Mouse (Mus musculus): Measurements from ENCODE around the gene Pik3r1. TPM values are rescaled to one million over a fixed set of nuclear protein-coding genes. Genes with fewer than 3 reads are reported as not detected.
A peak's percentile ranks its signal among the peaks of the same experiment; 100 is the strongest.

Pik3r1 gene
- polyA plus RNA-seq, 1 experiment from 2014 or later: 38.8 TPM

DNA sequence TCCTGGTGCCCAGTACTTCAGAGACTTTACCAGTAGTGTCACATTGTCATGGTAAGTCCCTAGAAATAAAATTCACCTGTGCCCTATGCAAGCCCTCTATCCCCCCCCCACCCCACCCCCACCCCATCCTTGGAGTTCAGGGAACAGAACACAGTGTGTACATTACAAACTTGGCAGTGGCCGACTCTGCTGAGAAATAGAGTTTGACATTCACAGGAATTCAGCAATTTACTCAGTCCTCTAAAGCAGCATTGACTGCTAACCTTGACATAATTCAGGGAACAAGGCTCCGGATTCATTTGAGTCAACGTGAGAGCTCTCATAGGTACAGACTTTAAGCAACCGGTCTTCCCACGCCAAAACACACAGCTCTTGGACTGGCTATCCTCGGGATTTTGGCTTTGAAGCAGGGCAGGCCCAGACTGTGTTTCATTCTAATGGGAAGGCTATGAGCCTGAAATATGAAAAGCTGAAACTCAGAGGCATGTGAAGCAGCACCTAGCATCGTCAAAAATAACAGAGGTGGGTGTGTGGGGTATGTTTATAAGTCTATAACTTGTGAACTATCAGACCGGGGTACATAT is 21.9 kb downstream of the Pik3r1 start:
- no peak for ATAC-seq (ENCODE audit: insufficient number of reproducible peaks, insufficient read depth, low FRiP score, low TSS enrichment, low read depth)
- no peak overlapping the region for H3K9ac ChIP-seq
- H3K4me1 ChIP-seq: peaks cover 13% of the 10 kb centered on the region; the same call in 1 of the 2 replicates
- H3K36me3 ChIP-seq: no peaks in the 10 kb centered on the region
- WGBS: 75% methylated on average over 8 of the region's 8 CpGs
- no peak overlapping the region for H3K4me3 ChIP-seq
- H3K4me2 ChIP-seq: no peak overlapping the region
- no peaks in the 10 kb centered on the region for H3K9me3 ChIP-seq
- H3K27me3 ChIP-seq: no peaks in the 10 kb centered on the region
- no peak overlapping the region for H3K27ac ChIP-seq

DNA sequence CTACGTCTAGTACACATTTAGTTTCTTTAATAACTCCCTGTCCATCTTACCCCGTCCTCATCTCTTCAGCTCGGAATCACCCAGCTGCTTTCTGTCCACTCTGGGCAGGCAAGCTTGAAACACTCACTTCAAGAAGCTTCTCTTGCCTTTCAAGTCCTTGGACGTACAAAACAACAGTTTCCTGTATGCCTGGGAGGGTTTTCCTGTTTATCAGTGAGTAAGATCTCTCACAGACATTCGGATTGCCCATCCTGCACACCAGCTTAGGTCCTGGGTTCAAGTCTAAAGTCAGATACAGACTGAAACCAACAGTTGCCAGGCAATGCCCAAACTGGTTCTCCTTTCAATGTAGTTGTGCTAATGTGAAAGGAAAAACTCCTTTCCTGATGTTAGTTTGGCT is 23.1 kb downstream of the Pik3r1 start:
- no peak overlapping the region for H3K4me3 ChIP-seq
- WGBS: 63% methylated on average over 5 of the region's 5 CpGs
- H3K4me1 ChIP-seq: peaks cover 14% of the 10 kb centered on the region; the same call in 1 of the 2 replicates
- no peaks in the 10 kb centered on the region for H3K9me3 ChIP-seq
- no peaks in the 10 kb centered on the region for H3K36me3 ChIP-seq
- no peak overlapping the region for H3K4me2 ChIP-seq
- no peak for ATAC-seq (ENCODE audit: insufficient number of reproducible peaks, insufficient read depth, low FRiP score, low TSS enrichment, low read depth)
- H3K27me3 ChIP-seq: no peaks in the 10 kb centered on the region
- H3K27ac ChIP-seq: no peak overlapping the region
- H3K9ac ChIP-seq: no peak overlapping the region

DNA sequence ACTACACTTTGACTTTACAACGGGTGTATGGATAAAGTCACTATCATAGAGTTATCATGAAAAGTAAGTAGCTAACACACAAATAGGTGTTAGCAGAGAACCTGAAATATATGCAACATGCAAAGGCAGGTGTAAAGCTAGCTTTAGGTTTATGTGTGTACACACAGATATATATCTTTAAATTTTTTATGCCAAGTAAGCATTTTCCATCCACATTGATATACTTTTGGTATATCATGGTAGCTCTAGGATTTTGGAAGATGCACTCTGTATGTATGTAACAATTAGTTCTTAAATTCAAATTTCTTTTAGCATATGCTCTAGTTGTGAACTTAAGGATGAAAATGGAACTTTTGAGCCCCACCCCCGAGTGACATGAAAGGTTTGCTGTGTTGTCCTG is 24.0 kb downstream of the Pik3r1 start:
- peaks cover 15% of the 10 kb centered on the region; the same call in 1 of the 2 replicates for H3K4me1 ChIP-seq
- H3K36me3 ChIP-seq: no peaks in the 10 kb centered on the region
- H3K27ac ChIP-seq: no peak overlapping the region
- ATAC-seq (ENCODE audit: insufficient number of reproducible peaks, insufficient read depth, low FRiP score, low TSS enrichment, low read depth): no peak
- WGBS: 81% methylated on average over 2 of the region's 2 CpGs
- no peaks in the 10 kb centered on the region for H3K9me3 ChIP-seq
- no peak overlapping the region for H3K9ac ChIP-seq
- H3K4me3 ChIP-seq: no peak overlapping the region
- H3K27me3 ChIP-seq: no peaks in the 10 kb centered on the region
- no peak overlapping the region for H3K4me2 ChIP-seq

DNA sequence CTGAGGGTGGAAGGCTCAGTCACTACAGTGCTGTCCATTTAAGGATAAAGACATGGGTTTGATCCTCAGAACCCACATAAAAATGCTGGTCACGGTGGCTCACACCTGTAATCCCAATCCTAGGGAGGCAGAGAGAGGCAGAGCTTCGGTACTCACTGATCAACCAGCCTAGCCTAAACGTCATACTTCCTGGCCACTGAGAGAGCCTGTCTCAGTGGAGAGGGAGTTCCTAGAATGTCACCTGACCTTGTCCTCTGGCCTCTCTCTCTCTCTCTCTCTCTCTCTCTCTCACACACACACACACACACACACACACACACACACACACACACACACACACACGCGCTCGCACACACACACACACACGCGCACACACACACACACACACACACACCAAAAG is 24.8 kb downstream of the Pik3r1 start:
- no peak for ATAC-seq (ENCODE audit: insufficient number of reproducible peaks, insufficient read depth, low FRiP score, low TSS enrichment, low read depth)
- H3K9ac ChIP-seq: no peak overlapping the region
- no peak overlapping the region for H3K4me3 ChIP-seq
- no peaks in the 10 kb centered on the region for H3K36me3 ChIP-seq
- H3K27me3 ChIP-seq: no peaks in the 10 kb centered on the region
- H3K4me1 ChIP-seq: peaks cover 19% of the 10 kb centered on the region
- H3K9me3 ChIP-seq: no peaks in the 10 kb centered on the region
- WGBS: 68% methylated on average over 8 of the region's 8 CpGs
- peak overlapping the region; percentile 48; the same call in 1 of the 2 replicates for H3K27ac ChIP-seq
- no peak overlapping the region for H3K4me2 ChIP-seq

DNA sequence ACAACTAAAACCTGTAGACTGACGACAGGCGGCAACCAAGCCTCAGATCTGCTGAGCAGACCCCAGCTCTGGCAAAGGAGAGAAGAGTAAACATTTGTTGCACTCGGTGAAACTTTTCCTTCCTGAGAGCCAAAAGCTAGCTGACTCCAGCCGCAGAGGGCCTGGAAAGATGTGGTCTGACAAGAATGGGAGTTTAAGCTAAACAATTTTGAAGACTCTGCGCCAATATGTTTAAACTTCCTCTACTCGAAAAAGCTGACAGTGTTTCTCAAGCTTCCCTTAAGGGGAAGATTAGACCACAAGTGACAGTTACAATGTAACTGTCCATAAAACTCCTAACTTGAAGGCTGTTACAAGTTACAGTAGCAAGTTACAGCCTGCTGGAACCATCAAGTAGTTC is 25.4 kb downstream of the Pik3r1 start:
- ATAC-seq (ENCODE audit: insufficient number of reproducible peaks, insufficient read depth, low FRiP score, low TSS enrichment, low read depth): no peak
- no peaks in the 10 kb centered on the region for H3K36me3 ChIP-seq
- peaks cover 20% of the 10 kb centered on the region for H3K4me1 ChIP-seq
- no peak overlapping the region for H3K4me2 ChIP-seq
- no peaks in the 10 kb centered on the region for H3K27me3 ChIP-seq
- H3K27ac ChIP-seq: no peak overlapping the region
- 46% methylated on average over 6 of the region's 6 CpGs for WGBS
- no peak overlapping the region for H3K9ac ChIP-seq
- H3K9me3 ChIP-seq: no peaks in the 10 kb centered on the region
- no peak overlapping the region for H3K4me3 ChIP-seq

DNA sequence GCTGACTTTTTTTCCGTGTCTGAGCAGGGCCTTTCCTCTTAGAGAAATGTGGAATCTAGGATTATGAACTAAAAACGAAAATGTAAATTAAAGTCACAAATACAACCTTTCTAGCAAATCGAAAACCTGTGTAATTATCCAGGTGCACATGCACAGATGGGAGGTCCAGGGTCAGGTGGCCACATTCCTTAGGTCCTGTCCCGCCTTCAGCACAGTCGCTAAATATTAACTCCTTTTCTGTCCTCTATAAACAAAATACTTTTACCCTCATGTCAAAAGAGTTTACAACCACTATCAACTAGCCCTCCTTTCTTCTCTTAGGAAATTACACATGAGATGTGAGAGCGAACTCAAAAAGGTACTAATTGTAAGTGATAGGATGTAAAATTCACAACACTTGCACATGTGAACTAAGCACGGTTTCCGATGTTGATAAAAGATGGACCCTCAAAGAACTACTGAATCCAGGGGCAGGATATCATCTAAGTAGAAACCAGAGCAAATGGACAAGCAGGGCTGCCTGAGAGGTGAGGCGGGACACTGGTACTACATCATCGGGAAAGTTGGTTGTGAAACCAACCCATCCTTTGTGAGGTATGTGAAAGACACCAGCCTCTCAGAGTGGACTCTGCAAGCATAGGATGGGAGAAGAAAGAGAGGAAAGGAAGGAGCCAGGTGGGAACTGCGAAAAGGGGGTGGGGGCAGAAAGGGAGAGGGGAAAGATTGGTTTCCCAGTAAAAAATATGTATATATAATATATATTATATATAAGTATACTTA is 26.3 kb downstream of the Pik3r1 start:
- no peak overlapping the region for H3K4me3 ChIP-seq
- no peak overlapping the region for H3K27ac ChIP-seq
- H3K9me3 ChIP-seq: no peaks in the 10 kb centered on the region
- H3K4me2 ChIP-seq: no peak overlapping the region
- H3K9ac ChIP-seq: no peak overlapping the region
- peaks cover 23% of the 10 kb centered on the region for H3K4me1 ChIP-seq
- ATAC-seq (ENCODE audit: insufficient number of reproducible peaks, insufficient read depth, low FRiP score, low TSS enrichment, low read depth): no peak
- no peaks in the 10 kb centered on the region for H3K27me3 ChIP-seq
- no peaks in the 10 kb centered on the region for H3K36me3 ChIP-seq
- WGBS: 83% methylated on average over 11 of the region's 11 CpGs

DNA sequence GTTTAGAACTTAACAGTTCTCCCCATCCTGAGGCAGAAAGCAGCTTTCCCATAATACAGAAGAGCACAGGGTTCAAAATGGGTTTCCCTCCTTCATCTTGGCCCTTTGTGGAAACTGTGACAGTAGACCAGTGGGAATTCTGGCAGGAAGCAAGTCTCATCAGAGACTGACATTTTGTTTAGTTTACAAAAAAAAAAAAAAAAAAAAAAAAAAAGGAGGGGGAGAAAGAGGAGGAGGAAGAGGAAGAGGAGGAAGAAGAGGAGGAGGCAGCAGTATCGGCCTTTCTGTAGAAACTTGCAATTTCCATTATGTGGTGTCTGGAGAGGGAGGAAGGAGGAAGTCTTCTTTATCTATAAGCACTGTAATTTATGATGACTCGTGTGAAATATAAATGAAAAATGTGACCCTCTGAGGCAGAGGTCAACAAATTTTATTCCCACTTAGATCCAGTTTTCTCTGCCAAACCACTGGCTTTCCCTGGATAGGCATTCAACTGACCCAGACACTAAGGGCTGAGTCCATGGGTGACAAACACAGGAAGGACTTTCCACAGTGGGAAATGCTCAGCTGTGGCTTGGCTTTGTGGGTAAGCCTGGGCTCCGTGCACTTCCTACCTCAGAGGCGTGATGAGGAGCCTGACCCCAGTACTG is 28.2 kb downstream of the Pik3r1 start:
- H3K27me3 ChIP-seq: no peaks in the 10 kb centered on the region

DNA sequence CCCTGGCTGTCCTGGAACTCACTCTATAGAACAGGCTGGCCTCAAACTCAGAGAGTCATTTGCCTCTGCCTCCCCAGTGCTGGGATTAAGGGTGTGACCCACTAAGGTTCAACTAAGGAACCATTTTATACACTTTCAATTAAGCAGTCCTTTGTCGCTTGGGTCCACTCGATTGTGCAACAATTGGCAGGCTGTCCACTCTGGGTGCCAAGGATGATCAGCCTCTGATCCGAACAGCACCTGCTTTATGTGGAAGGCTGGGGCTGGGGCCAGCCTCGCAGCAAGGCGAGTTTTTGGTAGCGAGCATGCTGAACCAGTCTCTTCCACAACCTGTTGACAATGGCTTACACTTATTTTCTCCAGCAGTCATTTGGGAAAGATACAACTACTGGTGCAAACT is 29.2 kb downstream of the Pik3r1 start:
- Histone ChIP-seq H3K9me3 (no peaks in the 10 kb centered on the region), H3K4me1 (peaks cover 26% of the 10 kb centered on the region), H3K27ac (0 out of 2 replicates have a peak overlapping the region, but pooled peaks have one; percentile 28), H3K9ac (no peak overlapping the region), H3K36me3 (no peaks in the 10 kb centered on the region), H3K27me3 (no peaks in the 10 kb centered on the region), H3K4me3 (no peak overlapping the region), H3K4me2 (no peak overlapping the region)
- 89% methylated on average over 6 of the region's 6 CpGs for WGBS
- no peak for ATAC-seq (ENCODE audit: insufficient number of reproducible peaks, insufficient read depth, low FRiP score, low TSS enrichment, low read depth)

More for the DNA sequence above, 28.2 kb downstream of the Pik3r1 start:
- no peaks in the 10 kb centered on the region for H3K36me3 ChIP-seq
- H3K4me2 ChIP-seq: no peak overlapping the region
- peaks cover 27% of the 10 kb centered on the region for H3K4me1 ChIP-seq
- H3K9ac ChIP-seq: no peak overlapping the region
- WGBS: 60% methylated on average over 4 of the region's 4 CpGs
- no peak overlapping the region for H3K27ac ChIP-seq
- no peak overlapping the region for H3K4me3 ChIP-seq
- no peak for ATAC-seq (ENCODE audit: insufficient number of reproducible peaks, insufficient read depth, low FRiP score, low TSS enrichment, low read depth)
- no peaks in the 10 kb centered on the region for H3K9me3 ChIP-seq

DNA sequence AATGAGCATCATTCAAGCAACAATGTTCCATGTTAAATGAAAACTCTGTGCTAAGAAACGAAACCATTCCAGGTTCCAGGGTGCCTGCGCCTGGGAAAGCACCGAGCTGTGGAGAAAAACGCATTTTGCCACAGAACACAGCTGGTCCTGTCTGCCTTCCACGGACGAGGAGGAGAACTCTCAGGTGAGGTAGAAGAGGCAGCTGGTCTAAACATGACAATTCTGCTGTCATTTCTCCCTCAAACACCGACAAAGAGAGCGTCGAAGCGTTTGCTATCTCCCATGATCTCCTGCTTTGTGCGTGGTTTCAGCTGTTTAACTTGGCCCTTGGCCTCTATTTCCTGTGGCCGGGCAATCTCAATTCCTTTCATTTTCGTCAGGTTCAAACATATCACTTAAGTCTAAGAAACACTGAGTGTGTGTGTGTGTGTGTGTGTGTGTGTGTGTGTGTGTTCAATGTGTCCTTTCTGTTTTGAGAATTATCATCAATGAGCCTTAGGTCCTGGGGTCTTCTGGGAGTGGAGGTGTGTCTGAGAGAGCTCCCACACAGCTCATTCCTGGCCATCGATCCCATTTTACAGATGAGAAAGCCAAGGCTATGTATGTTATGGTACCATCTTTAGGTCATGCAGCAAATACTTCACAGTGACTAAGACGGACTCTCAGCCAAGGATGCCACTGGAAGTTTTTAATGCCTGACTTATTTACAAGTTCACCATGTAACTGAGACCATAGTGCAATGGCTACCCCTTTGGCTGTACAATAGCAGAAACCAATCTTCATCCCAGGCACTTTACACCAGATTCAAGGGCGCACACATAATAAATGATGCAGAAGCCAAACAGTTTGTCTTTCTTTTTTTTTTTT is 31.3 kb downstream of the Pik3r1 start:
- 67% methylated on average over 16 of the region's 16 CpGs for WGBS
- no peak overlapping the region for H3K4me3 ChIP-seq
- no peak overlapping the region for H3K4me2 ChIP-seq
- no peak overlapping the region for H3K27ac ChIP-seq
- no peak overlapping the region for H3K9ac ChIP-seq
- ATAC-seq (ENCODE audit: insufficient number of reproducible peaks, insufficient read depth, low FRiP score, low TSS enrichment, low read depth): no peak
- H3K27me3 ChIP-seq: no peaks in the 10 kb centered on the region
- no peaks in the 10 kb centered on the region for H3K9me3 ChIP-seq
- peaks cover 41% of the 10 kb centered on the region for H3K4me1 ChIP-seq
- H3K36me3 ChIP-seq: no peaks in the 10 kb centered on the region

DNA sequence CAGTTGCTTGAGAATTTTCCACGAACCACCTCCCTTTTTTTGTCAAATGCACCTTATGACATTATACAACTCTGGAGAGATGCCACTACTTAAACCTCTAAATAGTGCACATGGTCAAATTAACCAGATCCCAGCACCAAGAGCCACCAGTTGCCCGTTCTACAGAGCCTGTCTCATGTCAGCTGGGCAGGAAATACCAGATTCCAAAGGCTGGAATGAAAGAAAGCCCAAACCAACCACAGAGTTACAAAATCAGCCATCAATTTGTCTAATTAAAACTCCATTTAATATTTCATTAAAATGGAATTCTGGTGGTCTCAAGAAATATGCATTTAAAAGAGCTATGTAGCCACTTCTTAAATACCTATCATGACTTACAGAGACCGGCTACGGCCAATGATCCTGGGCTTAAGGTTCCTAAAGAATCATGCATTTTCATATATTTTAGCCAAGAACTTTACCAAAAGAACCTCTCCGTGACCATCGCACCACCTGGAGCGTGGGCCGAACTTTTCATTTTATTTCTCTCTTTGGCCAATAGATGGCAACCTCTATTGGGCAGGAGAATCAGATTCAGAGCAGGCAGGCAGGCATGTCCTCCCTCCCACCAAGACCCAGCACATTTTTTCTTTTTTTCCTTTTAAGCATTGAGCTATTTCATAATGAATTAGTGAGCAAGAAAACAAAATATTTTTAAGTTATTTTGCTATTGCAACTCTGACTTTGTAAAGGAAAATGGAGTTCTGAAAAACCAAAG is 32.5 kb downstream of the Pik3r1 start:
- Histone ChIP-seq H3K9ac (no peak overlapping the region), H3K27ac (no peak overlapping the region), H3K4me3 (no peak overlapping the region), H3K9me3 (no peaks in the 10 kb centered on the region), H3K27me3 (no peaks in the 10 kb centered on the region), H3K36me3 (no peaks in the 10 kb centered on the region), H3K4me1 (peaks cover 44% of the 10 kb centered on the region), H3K4me2 (no peak overlapping the region)
- no peak for ATAC-seq (ENCODE audit: insufficient number of reproducible peaks, insufficient read depth, low FRiP score, low TSS enrichment, low read depth)
- 53% methylated on average over 8 of the region's 8 CpGs for WGBS

DNA sequence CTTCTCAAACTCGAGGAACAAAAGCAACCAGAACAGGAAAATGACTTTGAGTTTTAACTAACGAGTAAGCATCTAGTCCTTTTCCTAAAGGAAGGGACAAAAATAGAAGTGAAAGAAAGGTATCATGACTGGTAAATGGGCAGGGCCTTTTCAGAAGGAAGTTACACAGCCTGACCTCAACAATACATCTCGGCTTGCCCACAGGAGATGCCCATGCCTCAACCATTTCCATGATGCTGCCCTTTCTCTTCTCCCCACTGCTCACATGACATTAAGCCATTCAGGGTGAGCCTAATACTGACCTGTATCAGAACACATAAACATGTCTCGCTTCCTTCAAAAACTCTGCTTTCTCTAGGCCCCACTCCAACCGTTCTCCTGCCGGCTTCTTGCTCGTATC is 33.8 kb downstream of the Pik3r1 start:
- no peak overlapping the region for H3K4me3 ChIP-seq
- H3K27me3 ChIP-seq: no peaks in the 10 kb centered on the region
- no peak for ATAC-seq (ENCODE audit: insufficient number of reproducible peaks, insufficient read depth, low FRiP score, low TSS enrichment, low read depth)
- 87% methylated on average over 7 of the region's 7 CpGs for WGBS
- no peak overlapping the region for H3K4me2 ChIP-seq
- H3K27ac ChIP-seq: no peak overlapping the region
- H3K36me3 ChIP-seq: no peaks in the 10 kb centered on the region
- no peaks in the 10 kb centered on the region for H3K9me3 ChIP-seq
- no peak overlapping the region for H3K9ac ChIP-seq
- H3K4me1 ChIP-seq: peaks cover 55% of the 10 kb centered on the region

All from embryonic facial prominence, embryonic 13.5 days (tissue).